Mouse (Mus musculus): ENCODE data around the gene Nek10. TPM values are rescaled to one million over a fixed set of nuclear protein-coding genes. Genes with fewer than 3 reads are reported as not detected.
"Not testable (repeated sequence)": the region's sequence is repeated elsewhere in the genome, so short reads cannot be mapped to it uniquely, and the experiment has no call there.

Nek10 gene
- polyA plus RNA-seq, 1 experiment = not detected

DNA sequence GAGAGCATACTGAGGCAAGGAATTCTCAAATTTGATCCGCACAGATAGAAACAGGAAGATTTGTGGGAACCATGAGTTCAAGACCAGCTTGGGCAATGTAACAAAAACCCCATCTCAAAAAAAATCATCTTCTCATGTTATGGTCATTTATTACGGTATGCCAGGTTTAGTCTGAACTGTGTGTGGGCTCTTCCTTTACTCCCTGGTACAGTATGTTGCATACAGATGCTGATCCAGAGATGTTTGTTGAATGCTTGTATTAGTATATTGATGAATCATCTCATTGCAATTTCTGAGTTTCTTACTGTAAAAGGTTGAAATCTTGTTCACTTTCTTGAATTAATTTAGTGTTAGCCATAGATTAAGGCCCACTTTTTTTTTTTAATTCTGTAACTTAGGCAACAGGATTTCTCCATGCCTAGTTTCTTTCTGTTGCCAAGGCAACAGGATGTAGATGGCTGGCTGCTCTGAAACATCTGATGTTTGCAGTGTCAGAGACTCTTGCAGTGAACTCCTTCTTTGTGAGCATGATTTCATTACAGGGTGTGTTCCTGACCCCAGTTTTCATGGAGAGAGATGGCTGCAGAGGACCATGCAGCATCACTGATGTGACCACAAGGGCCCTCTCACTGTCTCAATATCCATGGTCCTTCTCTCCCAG, 156.7 kb downstream of the Nek10 start:
- TF ChIP-seq GATA1 (IDR thresholded peaks at IDR 0.05; ENCODE audit: low read length) (no peak), TAL1 (IDR thresholded peaks at IDR 0.05; ENCODE audit: low read length) (no peak)
- Histone ChIP-seq H3K36me3 (ENCODE audit: control insufficient read depth) (no peaks in the 10 kb centered on the region), H3K4me3 (replicated peaks) (no peak overlapping the region), H3K9me3 (ENCODE audit: control insufficient read depth, low read length) (no peaks in the 10 kb centered on the region), H3K4me1 (ENCODE audit: control insufficient read depth) (no peaks in the 10 kb centered on the region), H3K27me3 (ENCODE audit: control insufficient read depth) (no peaks in the 10 kb centered on the region)

DNA sequence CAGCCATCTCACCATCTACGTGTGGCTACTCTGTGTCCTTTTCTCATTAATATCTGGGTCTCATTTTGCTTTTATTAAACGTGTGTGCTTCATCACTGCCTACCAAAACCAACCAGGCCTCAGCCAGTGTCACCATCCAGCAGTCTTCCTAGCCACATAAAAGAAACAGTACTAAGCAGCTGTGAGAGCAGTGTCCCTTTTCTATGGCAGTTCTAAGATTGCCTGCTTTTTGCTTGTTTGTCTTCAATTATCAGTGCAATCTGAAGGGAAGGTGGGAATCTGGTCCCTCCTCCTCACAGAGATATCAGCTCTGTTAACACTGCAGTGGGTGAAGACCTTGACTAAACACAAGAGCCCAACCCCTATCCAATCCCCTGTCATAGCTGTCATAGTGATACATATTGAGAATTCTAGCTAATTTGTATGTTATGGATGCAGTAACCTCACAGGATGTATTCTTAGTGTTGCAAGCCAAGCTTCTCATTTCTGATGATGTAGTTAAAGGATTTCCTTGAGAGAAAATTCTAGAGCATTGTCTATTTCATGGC, 157.3 kb downstream of the Nek10 start:
- Histone ChIP-seq H3K4me3 (replicated peaks) (no peak overlapping the region), H3K27me3 (ENCODE audit: control insufficient read depth) (no peaks in the 10 kb centered on the region), H3K9me3 (ENCODE audit: control insufficient read depth, low read length) (no peaks in the 10 kb centered on the region), H3K36me3 (ENCODE audit: control insufficient read depth) (no peaks in the 10 kb centered on the region), H3K4me1 (ENCODE audit: control insufficient read depth) (no peaks in the 10 kb centered on the region)
- no peak for TF ChIP-seq GATA1 (IDR thresholded peaks at IDR 0.05; ENCODE audit: low read length)

DNA sequence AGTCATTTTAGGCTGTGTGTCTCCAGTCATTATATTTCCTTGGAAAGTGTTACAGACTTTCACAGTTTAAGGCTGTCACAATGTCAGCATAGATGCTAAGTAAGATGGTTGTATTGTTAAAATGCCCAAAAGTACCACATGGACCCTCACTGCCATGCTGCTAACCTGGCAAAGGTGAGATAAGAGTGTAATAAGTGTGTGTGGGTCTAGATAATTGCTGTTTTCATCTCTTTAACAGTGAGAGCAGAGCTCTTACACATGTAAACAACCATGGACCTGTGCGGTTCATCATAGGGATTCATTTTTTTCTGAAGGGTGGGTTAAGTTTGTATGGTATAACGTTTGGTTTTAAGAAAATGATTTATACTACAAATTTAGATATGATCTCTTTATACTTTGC, 167.4 kb downstream of the Nek10 start:
- H3K4me3 ChIP-seq (replicated peaks) = no peak overlapping the region
- peaks cover 14% of the 10 kb centered on the region for H3K4me1 ChIP-seq (ENCODE audit: control insufficient read depth)
- TF ChIP-seq TAL1 (IDR thresholded peaks at IDR 0.05; ENCODE audit: low read length) = no peak
- no peak for TF ChIP-seq GATA1 (IDR thresholded peaks at IDR 0.05; ENCODE audit: low read length)

DNA sequence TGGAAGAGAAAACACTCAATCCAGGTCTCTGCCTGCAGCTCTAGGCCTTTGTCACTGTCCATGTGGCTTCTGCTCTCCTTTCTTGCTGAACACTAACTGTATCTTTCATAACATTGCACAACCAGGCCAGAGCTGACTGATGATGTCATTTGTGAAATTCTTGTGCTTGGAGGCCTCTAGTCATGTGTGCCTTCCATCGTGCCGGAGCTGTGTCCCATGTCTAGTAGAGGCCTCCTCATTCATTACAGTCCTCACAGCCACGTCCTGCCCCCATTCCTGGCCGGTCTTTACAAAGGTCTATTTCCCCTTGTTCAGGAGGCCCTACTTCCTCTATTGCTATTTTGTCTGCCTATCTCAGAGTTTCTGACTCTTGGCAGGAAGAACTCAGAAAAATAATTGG, 167.8 kb downstream of the Nek10 start:
- TF ChIP-seq TAL1 (IDR thresholded peaks at IDR 0.05; ENCODE audit: low read length) (no peak), GATA1 (IDR thresholded peaks at IDR 0.05; ENCODE audit: low read length) (no peak)
- Histone ChIP-seq H3K9me3 (ENCODE audit: control insufficient read depth, low read length) (no peaks in the 10 kb centered on the region), H3K4me3 (replicated peaks) (peak overlapping the region; percentile 13), H3K27me3 (ENCODE audit: control insufficient read depth) (no peaks in the 10 kb centered on the region), H3K4me1 (ENCODE audit: control insufficient read depth) (peaks cover 14% of the 10 kb centered on the region), H3K36me3 (ENCODE audit: control insufficient read depth) (no peaks in the 10 kb centered on the region)

More for the DNA sequence above, 167.4 kb downstream of the Nek10 start:
- Histone ChIP-seq H3K36me3 (ENCODE audit: control insufficient read depth) (no peaks in the 10 kb centered on the region), H3K27me3 (ENCODE audit: control insufficient read depth) (no peaks in the 10 kb centered on the region), H3K9me3 (ENCODE audit: control insufficient read depth, low read length) (no peaks in the 10 kb centered on the region)

DNA sequence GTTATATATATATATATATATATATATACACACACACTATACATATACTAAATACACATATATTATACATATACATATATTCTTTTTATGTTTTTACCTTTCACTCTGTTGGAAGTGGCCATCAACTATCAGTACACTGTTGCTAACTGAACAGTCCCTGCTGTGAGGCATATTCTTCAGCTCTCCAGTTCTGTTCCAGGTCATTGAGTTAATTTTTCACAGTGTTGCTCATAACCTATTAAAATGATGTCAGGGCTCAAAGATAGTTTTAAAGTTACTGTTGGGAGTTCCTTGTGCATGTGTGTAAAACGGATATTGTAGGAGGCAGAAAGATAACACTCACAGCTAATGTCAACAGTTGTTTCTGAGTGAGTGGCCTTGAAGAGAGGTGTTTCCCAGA, 170.9 kb downstream of the Nek10 start:
- Histone ChIP-seq H3K9me3 (ENCODE audit: control insufficient read depth, low read length) (no peaks in the 10 kb centered on the region), H3K4me3 (replicated peaks) (no peak overlapping the region), H3K36me3 (ENCODE audit: control insufficient read depth) (no peaks in the 10 kb centered on the region), H3K27me3 (ENCODE audit: control insufficient read depth) (no peaks in the 10 kb centered on the region), H3K4me1 (ENCODE audit: control insufficient read depth) (peaks cover 14% of the 10 kb centered on the region)
- TF ChIP-seq GATA1 (IDR thresholded peaks at IDR 0.05; ENCODE audit: low read length) = no peak
- TF ChIP-seq TAL1 (IDR thresholded peaks at IDR 0.05; ENCODE audit: low read length) = no peak

DNA sequence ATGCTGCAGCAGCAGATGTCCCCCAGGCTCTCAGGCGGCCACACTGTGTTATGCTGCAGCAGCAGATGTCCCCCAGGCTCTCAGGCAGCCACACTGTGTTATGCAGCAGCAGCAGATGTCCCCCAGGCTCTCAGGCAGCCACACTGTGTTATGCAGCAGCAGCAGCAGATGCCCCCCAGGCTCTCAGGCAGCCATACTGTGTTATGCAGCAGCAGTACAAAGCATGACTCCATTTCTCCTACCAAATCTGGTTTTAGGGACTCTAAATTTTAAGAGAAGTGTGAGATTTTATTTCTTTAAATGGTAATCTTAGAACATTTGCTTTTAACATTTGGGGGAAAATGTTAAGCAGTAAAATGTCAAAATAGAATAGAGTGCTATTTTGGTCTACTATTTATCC, 180.9 kb downstream of the Nek10 start:
- H3K4me3 ChIP-seq (replicated peaks); H3K9me3 ChIP-seq (ENCODE audit: control insufficient read depth, low read length); H3K36me3 ChIP-seq (ENCODE audit: control insufficient read depth); H3K27me3 ChIP-seq (ENCODE audit: control insufficient read depth); H3K4me1 ChIP-seq (ENCODE audit: control insufficient read depth): not testable (repeated sequence)

DNA sequence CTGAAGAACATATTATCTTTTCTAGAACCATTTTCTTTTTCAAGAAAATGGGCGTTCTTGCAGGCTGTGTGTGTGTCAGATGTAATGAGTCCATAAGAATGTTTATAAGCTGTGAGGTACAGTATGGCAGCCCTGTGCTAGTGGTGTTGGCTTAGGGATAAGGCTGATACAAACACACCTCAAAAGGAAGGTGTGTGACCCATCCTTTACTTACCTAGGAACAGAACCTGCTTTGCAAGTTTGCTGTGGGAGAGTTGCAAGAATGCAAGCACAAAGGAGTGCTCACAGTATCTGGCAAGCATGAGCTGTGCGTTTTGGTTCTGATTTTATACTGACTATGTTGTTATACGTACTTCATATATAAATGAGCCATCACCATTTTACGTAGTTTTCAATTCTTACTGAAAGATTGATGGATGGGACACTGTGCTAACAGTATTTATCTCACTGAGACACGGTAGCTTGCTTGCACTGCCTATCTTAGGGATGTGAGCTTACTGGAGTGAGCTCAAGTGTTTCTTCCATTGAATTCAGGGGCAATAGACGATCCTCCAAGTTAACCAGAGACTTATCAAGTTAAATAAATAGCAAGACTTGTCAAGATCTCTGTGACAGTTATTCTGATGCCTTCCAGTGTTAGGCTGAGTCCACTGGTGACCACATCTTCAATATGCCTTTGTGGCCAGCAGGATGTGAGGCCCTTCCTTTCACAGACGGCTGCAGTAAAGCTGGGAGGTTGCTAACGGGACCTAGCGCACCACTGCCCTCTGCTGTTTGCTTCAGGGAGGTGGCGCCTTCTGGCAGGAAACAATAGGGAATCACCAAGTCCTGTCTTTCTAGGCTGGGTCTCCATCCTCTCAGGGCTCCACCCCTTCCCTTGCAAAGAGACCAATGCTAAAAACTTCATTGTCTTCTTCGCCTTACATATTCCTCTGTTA, 181.8 kb downstream of the Nek10 start:
- Histone ChIP-seq H3K36me3 (ENCODE audit: control insufficient read depth) (no peaks in the 10 kb centered on the region), H3K27me3 (ENCODE audit: control insufficient read depth) (no peaks in the 10 kb centered on the region), H3K4me1 (ENCODE audit: control insufficient read depth) (no peaks in the 10 kb centered on the region), H3K4me3 (replicated peaks) (no peak overlapping the region), H3K9me3 (ENCODE audit: control insufficient read depth, low read length) (no peaks in the 10 kb centered on the region)
- TF ChIP-seq GATA1 (IDR thresholded peaks at IDR 0.05; ENCODE audit: low read length) (no peak), TAL1 (IDR thresholded peaks at IDR 0.05; ENCODE audit: low read length) (no peak)

DNA sequence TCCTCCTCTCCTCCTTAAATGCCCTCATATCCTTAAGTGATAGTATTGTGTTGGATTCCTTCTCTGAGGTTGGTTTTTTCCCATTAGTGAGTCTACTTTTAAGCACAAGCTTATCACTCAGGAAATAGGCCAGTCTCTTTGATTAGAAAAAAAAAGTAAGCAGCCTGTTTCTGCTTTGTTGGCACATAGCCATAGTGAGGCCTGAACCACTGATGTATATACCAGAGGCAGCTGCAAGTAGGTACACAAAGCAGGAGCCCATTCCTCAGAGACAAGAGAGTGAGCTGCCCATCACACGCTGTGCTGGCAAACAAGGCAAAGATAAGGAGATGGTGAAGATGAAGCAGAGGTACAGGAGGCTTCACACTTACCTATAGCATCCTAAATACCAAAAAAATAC, 184.2 kb downstream of the Nek10 start:
- TF ChIP-seq TAL1 (IDR thresholded peaks at IDR 0.05; ENCODE audit: low read length) (no peak), GATA1 (IDR thresholded peaks at IDR 0.05; ENCODE audit: low read length) (no peak)
- Histone ChIP-seq H3K4me3 (replicated peaks) (no peak overlapping the region), H3K36me3 (ENCODE audit: control insufficient read depth) (no peaks in the 10 kb centered on the region), H3K27me3 (ENCODE audit: control insufficient read depth) (no peaks in the 10 kb centered on the region), H3K9me3 (ENCODE audit: control insufficient read depth, low read length) (no peaks in the 10 kb centered on the region), H3K4me1 (ENCODE audit: control insufficient read depth) (no peaks in the 10 kb centered on the region)

DNA sequence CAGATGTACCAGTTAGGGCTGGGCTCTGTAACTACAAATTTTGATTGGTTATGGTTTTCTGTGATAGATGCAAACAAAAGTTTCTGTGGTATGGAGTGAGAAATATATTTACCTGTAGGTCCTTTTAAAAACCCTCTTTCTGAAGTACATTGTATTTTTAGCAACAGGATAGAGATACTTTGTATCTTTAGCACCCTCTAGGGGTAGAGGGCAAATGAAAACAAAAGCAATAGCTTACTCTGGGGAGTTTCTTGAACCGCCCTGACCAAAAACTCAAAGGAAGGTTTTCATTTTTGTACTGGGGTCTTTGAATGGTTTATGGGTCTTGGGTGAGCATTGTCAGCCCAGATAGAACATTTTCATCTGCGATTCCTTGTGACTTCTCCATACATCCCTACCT, 188.4 kb downstream of the Nek10 start:
- Histone ChIP-seq H3K27me3 (ENCODE audit: control insufficient read depth) (no peaks in the 10 kb centered on the region), H3K36me3 (ENCODE audit: control insufficient read depth) (no peaks in the 10 kb centered on the region), H3K4me1 (ENCODE audit: control insufficient read depth) (no peaks in the 10 kb centered on the region), H3K4me3 (replicated peaks) (no peak overlapping the region), H3K9me3 (ENCODE audit: control insufficient read depth, low read length) (no peaks in the 10 kb centered on the region)
- no peak for TF ChIP-seq GATA1 (IDR thresholded peaks at IDR 0.05; ENCODE audit: low read length)
- no peak for TF ChIP-seq TAL1 (IDR thresholded peaks at IDR 0.05; ENCODE audit: low read length)
